Mouse (Mus musculus) thymus, postnatal 25 days (tissue): Measurements from ENCODE around the gene Acsl4.

ENCODE experiments used
- DNase-seq: peaks from one replicate; pipeline ENCODE4 v3.0.0; 2022

The Acsl4 gene

DNA sequence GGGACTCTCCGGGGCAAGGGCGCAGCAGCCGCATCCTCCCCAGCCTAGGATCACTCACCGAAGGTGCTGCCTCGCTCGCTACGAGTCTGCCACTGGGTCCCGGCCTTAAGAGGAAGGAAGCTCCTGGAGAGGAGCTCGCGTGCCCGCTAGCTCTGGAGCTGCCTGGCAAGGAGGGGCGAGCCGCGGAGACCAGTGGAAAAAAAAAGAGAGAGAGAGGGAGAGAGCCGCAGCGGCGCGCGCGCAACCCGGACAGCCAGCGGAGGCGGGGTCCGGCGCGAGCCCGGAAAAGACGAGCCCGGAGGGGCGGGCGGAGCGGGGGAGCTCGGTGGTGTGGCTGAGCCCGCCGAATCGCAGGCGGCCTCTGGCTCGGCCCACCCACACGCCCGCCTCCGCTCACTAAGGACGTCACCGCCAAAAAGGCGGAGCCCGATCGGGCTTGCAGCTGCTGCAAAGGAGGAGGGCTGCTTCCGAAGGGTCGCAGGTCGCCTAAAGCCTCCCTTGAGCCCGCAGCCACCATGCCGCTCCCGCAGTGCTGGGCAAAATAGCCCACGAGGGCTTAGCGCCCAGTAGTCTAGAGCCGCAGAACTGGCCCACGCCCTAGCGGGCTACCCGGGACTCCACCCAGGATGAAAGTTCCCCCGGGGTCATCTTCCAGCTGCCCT lies at the start of gene Acsl4:
TSS of gene Acsl4 (minus strand) at position 289 of the 662 bp plus-strand sequence.
- peak; percentile 90 for DNase-seq

GRCm38 (mm10) chrX:142437971-142438504 lies 47.7 kb upstream of the Acsl4 start:
- DNase-seq = no peak

DNA sequence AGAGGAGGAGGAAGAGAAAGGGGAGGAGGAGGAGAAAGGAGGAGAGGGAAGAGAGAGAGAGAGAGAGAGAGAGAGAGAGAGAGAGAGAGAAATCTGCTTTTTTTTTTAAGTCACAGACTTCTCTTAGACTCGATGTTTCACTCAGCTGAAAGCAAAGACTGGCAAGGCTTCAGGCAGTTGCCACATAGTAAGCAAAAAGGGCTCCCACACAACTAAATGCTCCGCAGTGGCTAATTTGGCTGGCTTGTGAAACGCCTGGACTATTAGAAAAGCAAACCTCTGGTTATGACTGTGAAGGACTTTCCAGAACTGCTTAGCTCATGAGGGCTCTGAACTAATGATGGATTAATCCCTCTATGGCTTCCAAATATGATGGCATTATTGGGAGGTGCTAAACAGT lies 42.5 kb upstream of the Acsl4 start:
- no peak for DNase-seq

DNA sequence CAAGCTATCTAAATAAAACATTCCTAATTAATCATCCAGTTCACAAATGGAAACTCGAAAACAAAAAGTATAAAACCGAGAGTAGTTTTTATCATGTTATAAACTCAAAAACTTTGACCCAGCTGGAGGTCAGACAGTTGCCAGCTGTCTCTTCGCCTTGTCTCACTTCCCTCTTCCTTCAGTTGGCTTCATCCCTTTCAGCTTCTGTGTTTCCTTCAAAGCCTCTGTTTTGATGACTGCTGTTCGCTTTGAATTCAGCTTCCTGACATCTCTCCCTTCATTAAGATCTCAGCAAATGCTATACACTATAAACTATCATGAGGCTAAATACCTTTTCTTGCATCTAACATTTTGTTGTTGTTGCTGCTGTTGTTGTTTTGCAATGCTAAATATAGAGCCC lies 36.8 kb upstream of the Acsl4 start:
- DNase-seq = no peak

DNA sequence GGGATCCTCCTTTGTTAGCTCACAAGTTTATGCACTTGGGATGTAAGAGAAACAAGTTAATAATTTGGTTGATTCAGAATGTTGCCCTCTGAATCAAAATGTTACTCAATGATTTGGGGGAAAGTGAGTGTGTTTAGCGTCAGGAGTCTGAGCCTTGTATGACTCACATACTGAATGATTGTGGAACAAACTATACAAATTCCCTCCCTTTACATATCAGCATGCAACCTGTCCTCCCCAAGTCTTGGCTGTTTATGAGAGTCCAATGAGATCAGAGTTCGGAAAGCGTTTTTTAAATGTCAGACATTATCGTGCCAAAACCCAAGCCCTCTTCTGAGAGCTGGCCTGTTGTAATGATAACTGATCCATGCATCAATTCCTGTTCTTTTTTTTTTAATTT lies 36.3 kb upstream of the Acsl4 start:
- no peak for DNase-seq

GRCm38 (mm10) chrX:142413884-142414283 lies 23.5 kb upstream of the Acsl4 start:
- no peak for DNase-seq

GRCm38 (mm10) chrX:142410060-142410459 lies 19.7 kb upstream of the Acsl4 start:
- no peak for DNase-seq

GRCm38 (mm10) chrX:142409338-142409737 lies 19.0 kb upstream of the Acsl4 start:
- DNase-seq = no peak

DNA sequence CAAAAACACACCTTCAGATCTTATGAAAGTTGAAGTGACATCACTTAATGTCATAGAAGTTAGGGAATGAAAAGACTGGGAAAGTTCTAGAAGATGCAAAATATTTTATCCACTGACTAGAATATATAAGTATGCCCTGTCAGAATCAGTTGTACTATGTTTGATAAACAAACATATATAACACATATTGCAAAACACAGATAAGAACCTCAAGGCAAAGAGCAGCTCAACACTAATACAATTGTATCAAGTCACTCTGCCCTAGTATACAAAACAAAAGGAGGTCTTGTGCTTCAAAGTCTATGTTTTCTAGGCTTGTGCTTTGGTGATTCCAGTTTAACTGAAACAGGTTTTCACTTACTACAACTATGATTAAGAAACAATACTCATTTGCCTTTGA lies 12.8 kb upstream of the Acsl4 start:
- no peak for DNase-seq

- no peak for DNase-seq
These were observed 8.3 kb upstream of the Acsl4 start for GRCm38 (mm10) chrX:142398621-142399020.

DNA sequence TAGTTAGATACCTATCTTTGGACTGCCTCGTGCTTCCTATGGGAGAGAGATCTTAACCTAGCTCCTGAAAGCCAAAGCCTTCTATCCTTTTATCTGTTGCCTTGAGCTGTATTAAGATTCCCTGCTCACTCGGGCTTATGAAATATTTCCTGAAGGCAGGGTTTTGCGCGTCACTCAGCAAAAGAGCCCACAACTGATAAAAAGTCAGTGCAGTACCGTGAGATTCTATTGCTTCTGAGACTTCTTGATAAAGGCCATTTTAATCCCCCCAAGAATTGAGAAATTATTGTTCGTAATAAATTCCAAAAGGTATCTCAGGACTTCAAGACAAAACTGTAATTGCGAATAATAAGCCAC lies 552 bp upstream of the Acsl4 start:
- no peak for DNase-seq

DNA sequence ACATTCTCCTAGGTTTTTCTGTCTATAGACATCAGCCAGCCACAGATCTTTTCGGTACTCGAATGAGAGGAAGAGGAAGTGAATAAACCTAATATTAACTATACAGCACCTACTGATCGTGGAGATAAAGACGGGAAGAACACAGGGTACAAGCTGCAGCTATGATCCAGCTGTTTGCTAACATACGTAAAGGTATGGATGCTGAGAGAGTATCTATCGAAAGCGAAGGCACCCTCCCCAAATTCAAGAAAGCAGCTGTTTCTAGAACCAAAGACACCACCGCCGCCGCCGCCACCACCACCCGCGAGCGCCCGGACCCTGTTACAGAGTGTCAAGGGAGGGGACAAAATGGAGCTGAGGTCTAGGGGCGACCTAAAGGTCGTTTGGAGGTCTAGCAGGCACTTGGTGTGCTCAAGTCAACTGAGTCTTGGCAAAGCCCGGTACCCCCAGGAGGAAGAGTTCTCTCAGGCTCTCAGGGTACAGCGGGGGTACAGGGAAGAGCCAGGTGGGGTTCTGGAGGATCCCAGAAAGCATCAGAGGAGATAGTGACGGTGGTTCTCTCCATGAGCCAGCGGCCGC lies 665 bp downstream of the Acsl4 start:
- peak; percentile 49 for DNase-seq

GRCm38 (mm10) chrX:142388141-142388540 lies 2.2 kb downstream of the Acsl4 start:
- no peak for DNase-seq

- DNase-seq = no peak
These were observed 2.7 kb downstream of the Acsl4 start for GRCm38 (mm10) chrX:142387634-142388033.

- no peak for DNase-seq
These were observed 5.4 kb downstream of the Acsl4 start for GRCm38 (mm10) chrX:142384918-142385317.

- peak; percentile 34 for DNase-seq
These were observed 10.4 kb downstream of the Acsl4 start for GRCm38 (mm10) chrX:142379894-142380293.

- DNase-seq = peak; percentile 16
These were observed 12.3 kb downstream of the Acsl4 start for GRCm38 (mm10) chrX:142378048-142378447.

DNA sequence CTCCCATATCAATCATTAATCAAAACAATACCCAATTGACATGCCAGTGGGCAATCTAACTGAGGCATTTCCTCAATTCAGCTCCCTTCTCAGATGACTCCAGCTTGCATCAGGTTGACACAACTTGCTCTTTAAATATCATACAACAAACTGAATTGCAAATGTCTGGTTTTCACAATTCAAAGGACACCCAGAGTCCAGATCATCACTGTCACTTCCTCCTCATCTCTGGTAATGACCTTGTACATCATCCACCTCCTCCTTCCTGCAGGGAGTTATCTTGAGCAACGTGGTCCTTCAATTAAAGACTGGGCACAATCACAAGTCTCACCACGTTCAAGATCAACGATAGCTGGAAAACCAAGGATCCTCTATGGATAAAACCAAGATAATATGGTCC lies 13.0 kb downstream of the Acsl4 start:
- no peak for DNase-seq

- DNase-seq = no peak
These were observed 13.6 kb downstream of the Acsl4 start for GRCm38 (mm10) chrX:142376747-142377146.

DNA sequence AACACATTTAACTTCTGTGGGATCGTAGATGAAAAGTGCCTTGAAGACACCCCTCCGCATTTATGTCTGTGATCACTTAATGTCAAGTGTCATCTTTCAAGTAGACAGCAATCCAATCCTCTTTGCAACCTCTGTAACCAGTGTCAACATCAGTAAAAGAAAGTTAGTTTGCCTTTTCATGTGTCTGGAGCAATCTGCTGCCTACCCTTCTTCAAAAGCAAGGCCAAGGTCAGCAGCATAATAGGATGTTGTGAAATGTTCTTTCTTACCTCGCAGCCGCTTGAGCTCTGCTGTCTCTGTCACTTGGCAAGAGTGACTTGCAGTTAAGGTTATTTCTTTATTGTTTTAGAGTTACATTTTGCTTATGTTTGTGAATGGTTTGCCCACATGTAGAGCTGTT lies 14.8 kb downstream of the Acsl4 start:
- no peak for DNase-seq

DNA sequence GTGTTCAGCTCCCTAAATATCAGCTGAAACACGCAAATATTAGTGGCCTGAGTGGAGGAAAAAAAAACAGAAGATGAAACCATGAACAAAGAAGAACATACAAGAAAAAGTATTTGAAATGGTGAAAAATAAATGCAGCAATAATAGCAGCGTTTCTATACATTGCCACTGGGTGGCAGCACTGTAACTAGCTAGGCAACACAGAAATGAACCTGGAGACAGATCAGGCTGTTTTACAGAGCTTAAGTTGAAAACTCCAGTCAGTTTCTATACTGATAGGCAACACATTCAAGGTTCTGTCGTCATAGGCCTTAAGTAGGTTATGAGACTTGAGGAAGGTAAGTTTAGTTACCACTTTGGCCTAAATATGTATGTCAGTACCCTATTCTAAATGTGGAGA lies 17.9 kb downstream of the Acsl4 start:
- DNase-seq = peak; percentile 43

DNA sequence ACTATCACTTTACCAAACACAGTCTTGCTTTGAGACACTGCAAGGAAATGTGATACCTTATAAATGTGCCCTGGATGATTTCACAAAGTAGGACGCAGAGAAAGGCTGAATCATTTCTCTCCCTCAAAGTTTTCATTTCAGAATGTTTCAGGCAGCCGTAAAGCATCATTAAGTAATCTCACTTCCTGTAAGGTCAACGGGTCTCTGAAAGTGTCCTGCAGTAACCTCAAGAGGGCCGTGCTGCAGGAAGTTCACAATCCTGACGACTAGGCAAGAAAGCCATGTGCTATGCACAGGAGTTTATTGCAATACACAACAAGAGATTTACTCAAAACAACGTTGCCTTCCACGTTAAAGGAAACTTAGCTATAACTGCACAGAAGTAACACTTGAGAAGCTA lies 20.4 kb downstream of the Acsl4 start:
- no peak for DNase-seq

- no peak for DNase-seq
These were observed 26.5 kb downstream of the Acsl4 start for GRCm38 (mm10) chrX:142363882-142364281.

GRCm38 (mm10) chrX:142359031-142359430 lies 31.3 kb downstream of the Acsl4 start:
- no peak for DNase-seq

- DNase-seq = no peak
These were observed 31.9 kb downstream of the Acsl4 start for GRCm38 (mm10) chrX:142358427-142358826.
